Mouse (Mus musculus): Measurements from ENCODE around the gene Stk38l.

DNA sequence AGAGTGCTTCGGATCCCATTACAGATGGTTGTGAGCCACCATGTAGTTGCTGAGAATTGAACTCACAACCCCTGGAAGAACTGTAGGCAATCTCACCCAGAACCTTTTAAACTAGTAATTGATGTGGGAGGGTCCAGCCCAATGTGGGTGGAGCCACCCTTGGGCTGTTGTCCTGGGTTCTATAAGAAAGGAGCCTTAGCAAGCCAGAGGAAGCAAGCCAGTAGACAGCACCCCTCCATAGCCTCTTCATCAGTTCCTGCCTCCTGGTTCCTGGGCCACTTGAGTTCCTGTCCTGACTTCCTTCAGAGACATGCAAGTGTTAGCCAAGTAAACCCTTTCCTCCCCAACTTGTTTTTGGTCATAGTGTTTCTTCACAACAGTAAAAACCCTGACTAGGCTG lies 24.3 kb upstream of the Stk38l start:
- no peak for TF ChIP-seq POLR2A (IDR thresholded peaks at IDR 0.05; ENCODE audit: insufficient read depth, low read depth, low read length)
- TF ChIP-seq CTCF (IDR thresholded peaks at IDR 0.05) = no peak

Data from heart, adult 2 months (tissue).